Comparison of ENCODE assay signal across 8 mouse cellular contexts in the genomic region with DNA sequence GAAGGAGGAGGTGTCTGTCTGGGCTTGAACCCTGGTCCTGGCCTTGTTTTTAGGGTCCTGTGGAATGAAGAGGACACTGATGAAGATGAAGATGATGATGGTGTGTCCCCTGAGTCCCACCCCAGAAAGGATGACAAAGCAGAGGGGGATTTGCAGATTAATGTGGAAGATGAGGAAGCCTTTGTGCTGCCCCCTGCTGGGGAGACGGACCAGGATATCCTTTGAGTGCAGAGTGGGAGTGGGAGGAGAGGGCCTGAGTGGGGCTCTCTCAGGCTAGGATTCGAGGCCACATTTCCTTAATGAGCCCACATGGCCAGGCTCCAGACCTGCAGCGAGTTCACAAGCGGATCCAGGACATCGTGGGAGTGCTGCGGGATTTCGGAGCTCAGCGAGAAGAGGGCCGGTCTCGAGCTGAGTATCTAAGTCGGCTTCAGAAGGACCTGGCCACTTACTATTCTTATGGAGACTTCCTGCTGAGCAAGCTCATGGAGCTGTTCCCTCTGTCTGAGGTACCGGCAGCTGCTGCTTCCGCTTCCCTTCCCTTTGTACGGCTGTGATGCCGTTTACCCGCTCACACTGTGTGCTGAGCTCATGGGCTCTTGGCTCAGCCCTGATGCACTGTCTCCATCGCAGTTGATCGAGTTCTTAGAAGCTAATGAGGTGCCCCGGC. TPM values are rescaled to one million over a fixed set of nuclear protein-coding genes. Genes with fewer than 3 reads are reported as not detected.
DNase-seq lines count a peak whose midpoint lies in the region; ATAC-seq lines count a peak whose summit lies in the region.

No protein-coding gene starts in this region.

- no peak for ATAC-seq in midbrain, embryonic 14.5 days (ENCODE audit: low FRiP score, low TSS enrichment)
- ATAC-seq in midbrain, embryonic 15.5 days (replicated peaks): no peak

- WGBS in midbrain, embryonic 14.5 days: 87% methylated on average over 19 of the region's 19 CpGs
- 87% methylated on average over 19 of the region's 19 CpGs for WGBS in midbrain, embryonic 15.5 days

- intact Hi-C loops in heart, postnatal 25 days (cut with DNase I): no loop called here

- H3K27ac ChIP-seq in midbrain, embryonic 14.5 days (replicated peaks; ENCODE audit: low read depth, low read length): no peak overlapping the region
- H3K27ac ChIP-seq in midbrain, embryonic 15.5 days: no peak overlapping the region

- H3K4me3 ChIP-seq in midbrain, embryonic 14.5 days (replicated peaks; ENCODE audit: low read depth, low read length): no peak overlapping the region
- H3K4me3 ChIP-seq in midbrain, embryonic 15.5 days: no peak overlapping the region

- peaks cover 6% of the 10 kb centered on the region for H3K4me1 ChIP-seq in midbrain, embryonic 14.5 days (ENCODE audit: control insufficient read depth, insufficient read depth, low read length)
- H3K4me1 ChIP-seq in midbrain, embryonic 15.5 days: peaks cover 12% of the 10 kb centered on the region

- peak; percentile 31 for DNase-seq in heart, adult 8-10 months (ENCODE audit: low spot score)
- DNase-seq in heart, postnatal 25 days (ENCODE audit: low spot score): no peak
- DNase-seq in midbrain, embryonic 14.5 days: peak; percentile 57
- DNase-seq in ZHBTc4 (ENCODE audit: low read depth, low spot score): peak; percentile 78
- peak; percentile 63 to 73 for DNase-seq in kidney, postnatal 25 days
- peak; percentile 61 for DNase-seq in thymus, postnatal 25 days
- DNase-seq in cerebellum, adult 9-11 months: no peak

- H3K4me2 ChIP-seq in midbrain, embryonic 14.5 days (ENCODE audit: low read length): no peak overlapping the region
- no peak overlapping the region for H3K4me2 ChIP-seq in midbrain, embryonic 15.5 days

- H3K36me3 ChIP-seq in midbrain, embryonic 14.5 days (ENCODE audit: control insufficient read depth, insufficient read depth, low read length): peaks cover 85% of the 10 kb centered on the region
- peaks cover 52% of the 10 kb centered on the region for H3K36me3 ChIP-seq in midbrain, embryonic 15.5 days (replicated peaks)

- H3K27me3 ChIP-seq in midbrain, embryonic 14.5 days (ENCODE audit: control insufficient read depth, insufficient read depth, low read length): no peaks in the 10 kb centered on the region
- no peaks in the 10 kb centered on the region for H3K27me3 ChIP-seq in midbrain, embryonic 15.5 days (replicated peaks)

- H3K9ac ChIP-seq in midbrain, embryonic 14.5 days (replicated peaks; ENCODE audit: low read length): no peak overlapping the region
- no peak overlapping the region for H3K9ac ChIP-seq in midbrain, embryonic 15.5 days

- no peaks in the 10 kb centered on the region for H3K9me3 ChIP-seq in midbrain, embryonic 14.5 days (ENCODE audit: control insufficient read depth, low read length)
- H3K9me3 ChIP-seq in midbrain, embryonic 15.5 days: no peaks in the 10 kb centered on the region

RNA-seq across cellular contexts. Expression of a gene that starts 5.4 kb away (rescaled TPM):
- total RNA-seq in heart, adult 8-10 months (2022): 10 to 100 TPM; 16.5 to 21.5 (median 20.3) TPM
- 10 to 100 TPM; 19.4 to 20.0 TPM for total RNA-seq in heart, postnatal 25 days (2021)
- polyA plus RNA-seq in midbrain, embryonic 14.5 days (2014; fragmentation: Nextera tagmentation; extraction: Ambion mirVana): 42.7 and 46.3 TPM in 2 replicates
- 48.4 and 49.1 TPM in 2 replicates for polyA plus RNA-seq in midbrain, embryonic 15.5 days (2015; fragmentation: Nextera tagmentation; extraction: Ambion mirVana)

RNA-seq across cellular contexts. Expression of a gene that starts 7.9 kb away (rescaled TPM):
- 10 to 100 TPM in 2 of 4 experiments, 1 to 10 TPM in 2; 5.2 to 11.9 (median 9.4) TPM for total RNA-seq in heart, adult 8-10 months (2022)
- total RNA-seq in heart, postnatal 25 days (2021): 10 to 100 TPM in 1 of 2 experiments, 1 to 10 TPM in 1; 7.1 to 12.0 TPM
- 15.8 and 18.2 TPM in 2 replicates for polyA plus RNA-seq in midbrain, embryonic 14.5 days (2014; fragmentation: Nextera tagmentation; extraction: Ambion mirVana)
- 22.0 and 23.3 TPM in 2 replicates for polyA plus RNA-seq in midbrain, embryonic 15.5 days (2015; fragmentation: Nextera tagmentation; extraction: Ambion mirVana)

RNA-seq across cellular contexts. Expression of a gene that starts 29.1 kb away (rescaled TPM):
- 1,000 to 10,000 TPM; 4,410 to 5,784 (median 5,238) TPM for total RNA-seq in heart, adult 8-10 months (2022)
- total RNA-seq in heart, postnatal 25 days (2021): 1,000 to 10,000 TPM; 4,843 to 4,911 TPM
- 1,501 and 1,547 TPM in 2 replicates for polyA plus RNA-seq in midbrain, embryonic 14.5 days (2014; fragmentation: Nextera tagmentation; extraction: Ambion mirVana)
- 1,389 and 1,453 TPM in 2 replicates for polyA plus RNA-seq in midbrain, embryonic 15.5 days (2015; fragmentation: Nextera tagmentation; extraction: Ambion mirVana)

RNA-seq across cellular contexts. Expression of a gene that starts 41.4 kb away (rescaled TPM):
- 100 to 1,000 TPM; 100 to 126 (median 113) TPM for total RNA-seq in heart, adult 8-10 months (2022)
- total RNA-seq in heart, postnatal 25 days (2021): 100 to 1,000 TPM; 111 to 116 TPM
- 70.7 and 90.6 TPM in 2 replicates for polyA plus RNA-seq in midbrain, embryonic 14.5 days (2014; fragmentation: Nextera tagmentation; extraction: Ambion mirVana)
- polyA plus RNA-seq in midbrain, embryonic 15.5 days (2015; fragmentation: Nextera tagmentation; extraction: Ambion mirVana): 105 and 125 TPM in 2 replicates

RNA-seq across cellular contexts. Expression of a gene that starts 54.4 kb away (rescaled TPM):
- total RNA-seq in heart, adult 8-10 months (2022): 10 to 100 TPM; 14.3 to 18.7 (median 15.6) TPM
- total RNA-seq in heart, postnatal 25 days (2021): 10 to 100 TPM; 21.9 to 26.8 TPM
- polyA plus RNA-seq in midbrain, embryonic 14.5 days (2014; fragmentation: Nextera tagmentation; extraction: Ambion mirVana): 40.6 and 50.3 TPM in 2 replicates
- 58.3 and 58.6 TPM in 2 replicates for polyA plus RNA-seq in midbrain, embryonic 15.5 days (2015; fragmentation: Nextera tagmentation; extraction: Ambion mirVana)

Comparison
In these comparisons a context has a peak if more than half of its experiments do, and no peak if none do; other contexts are left out.
1. DNase-seq: peak in heart, adult 8-10 months (single experiment), midbrain, embryonic 14.5 days (single experiment), ZHBTc4 (single experiment), kidney, postnatal 25 days (2 of 2) and thymus, postnatal 25 days (single experiment); none in heart, postnatal 25 days (single experiment) and cerebellum, adult 9-11 months (single experiment).